Mouse (Mus musculus): ENCODE data around the gene Pgap3. TPM values are rescaled to one million over a fixed set of nuclear protein-coding genes. Genes with fewer than 3 reads are reported as not detected.
A peak's percentile ranks its signal among the peaks of the same experiment; 100 is the strongest.

Gene Pgap3
- 9.6 TPM in 2 replicates for polyA plus RNA-seq (2016; fragmentation: Nextera tagmentation; extraction: Ambion mirVana)

GRCm38 (mm10) chr11:98400161-98400726 is at the start of gene Pgap3:
Pgap3 (minus strand) TSS chr11:98400490.
- peak; percentile 93 for DNase-seq (ENCODE audit: low spot score)
- Histone ChIP-seq H3K27ac (replicated peaks) (peak within 1 kb of the TSS; percentile 98), H3K27me3 (replicated peaks; ENCODE audit: low read depth, poor library complexity, severe bottlenecking) (no peaks in the 10 kb centered on the region), H3K9me3 (no peaks in the 10 kb centered on the region), H3K36me3 (replicated peaks) (no peaks in the 10 kb centered on the region), H3K4me3 (peak within 1 kb of the TSS; percentile 88), H3K4me1 (peaks cover 16% of the 10 kb centered on the region)
- under 1% methylated on average over 40 of the region's 40 CpGs for WGBS

GRCm38 (mm10) chr11:98449419-98449818 is 49.1 kb upstream of the Pgap3 start:
- H3K4me1 ChIP-seq, result peaks cover 38% of the 10 kb centered on the region
- WGBS, result 79% methylated on average over 3 of the region's 3 CpGs

GRCm38 (mm10) chr11:98448191-98448790 is 48.0 kb upstream of the Pgap3 start:
- Histone ChIP-seq H3K4me1 (peaks cover 38% of the 10 kb centered on the region), H3K4me3 (peak overlapping the region; percentile 50), H3K9me3 (no peaks in the 10 kb centered on the region), H3K27ac (replicated peaks) (no peak overlapping the region; the same call in 1 of the 2 replicates), H3K27me3 (replicated peaks; ENCODE audit: low read depth, poor library complexity, severe bottlenecking) (peaks cover 84% of the 10 kb centered on the region), H3K36me3 (replicated peaks) (peaks cover 8% of the 10 kb centered on the region; the same call in 1 of the 2 replicates)
- no peak for DNase-seq (ENCODE audit: low spot score)
- WGBS, result 34% methylated on average over 13 of the region's 13 CpGs

More at GRCm38 (mm10) chr11:98449419-98449818, 49.1 kb upstream of the Pgap3 start:
- H3K27me3 ChIP-seq (replicated peaks; ENCODE audit: low read depth, poor library complexity, severe bottlenecking), result peaks cover 89% of the 10 kb centered on the region
- H3K27ac ChIP-seq (replicated peaks), result no peak overlapping the region
- peaks cover 19% of the 10 kb centered on the region for H3K36me3 ChIP-seq (replicated peaks)
- no peak overlapping the region for H3K4me3 ChIP-seq
- H3K9me3 ChIP-seq, result no peaks in the 10 kb centered on the region
- no peak for DNase-seq (ENCODE audit: low spot score)

- 10% methylated on average over 7 of the region's 7 CpGs for WGBS
- Histone ChIP-seq H3K9me3 (no peaks in the 10 kb centered on the region), H3K27me3 (replicated peaks; ENCODE audit: low read depth, poor library complexity, severe bottlenecking) (peaks cover 83% of the 10 kb centered on the region), H3K4me3 (peak overlapping the region; percentile 50), H3K27ac (replicated peaks) (peak overlapping the region; percentile 81), H3K4me1 (peaks cover 38% of the 10 kb centered on the region), H3K36me3 (replicated peaks) (0 out of 2 replicates have a peak, but pooled peaks cover 7% of the 10 kb centered on the region)
- no peak for DNase-seq (ENCODE audit: low spot score)
Observed at GRCm38 (mm10) chr11:98447475-98447834, 47.2 kb upstream of the Pgap3 start.

GRCm38 (mm10) chr11:98446562-98447474 is 46.5 kb upstream of the Pgap3 start:
- H3K36me3 ChIP-seq (replicated peaks), result 0 out of 2 replicates have a peak, but pooled peaks cover 4% of the 10 kb centered on the region
- DNase-seq (ENCODE audit: low spot score), result peak; percentile 48
- peaks cover 77% of the 10 kb centered on the region for H3K27me3 ChIP-seq (replicated peaks; ENCODE audit: low read depth, poor library complexity, severe bottlenecking)
- H3K9me3 ChIP-seq, result no peaks in the 10 kb centered on the region
- peak overlapping the region; percentile 81 for H3K27ac ChIP-seq (replicated peaks)
- peak overlapping the region; percentile 50 for H3K4me3 ChIP-seq
- peaks cover 38% of the 10 kb centered on the region for H3K4me1 ChIP-seq
- WGBS, result 1% methylated on average over 33 of the region's 33 CpGs

- Histone ChIP-seq H3K9me3 (no peaks in the 10 kb centered on the region), H3K36me3 (replicated peaks) (0 out of 2 replicates have a peak, but pooled peaks cover 4% of the 10 kb centered on the region), H3K27me3 (replicated peaks; ENCODE audit: low read depth, poor library complexity, severe bottlenecking) (peaks cover 71% of the 10 kb centered on the region), H3K27ac (replicated peaks) (peak within 1 kb of the TSS; percentile 81), H3K4me1 (peaks cover 38% of the 10 kb centered on the region), H3K4me3 (peak within 1 kb of the TSS; percentile 50)
- 3% methylated on average over 5 of the region's 5 CpGs for WGBS
- DNase-seq (ENCODE audit: low spot score), result peak; percentile 67
Observed at GRCm38 (mm10) chr11:98446213-98446561, 45.9 kb upstream of the Pgap3 start, which contains the start of gene Grb7. Grb7 (plus strand) TSS chr11:98446394.

- Histone ChIP-seq H3K4me3 (no peak overlapping the region), H3K4me1 (peaks cover 38% of the 10 kb centered on the region), H3K27me3 (replicated peaks; ENCODE audit: low read depth, poor library complexity, severe bottlenecking) (peaks cover 66% of the 10 kb centered on the region), H3K9me3 (no peaks in the 10 kb centered on the region), H3K36me3 (replicated peaks) (0 out of 2 replicates have a peak, but pooled peaks cover 3% of the 10 kb centered on the region), H3K27ac (replicated peaks) (no peak overlapping the region)
- WGBS, result 41% methylated on average over 4 of the region's 4 CpGs
- no peak for DNase-seq (ENCODE audit: low spot score)
Observed at GRCm38 (mm10) chr11:98445679-98446078, 45.4 kb upstream of the Pgap3 start.

GRCm38 (mm10) chr11:98445238-98445637 is 44.9 kb upstream of the Pgap3 start:
- Histone ChIP-seq H3K27ac (replicated peaks) (no peak overlapping the region), H3K27me3 (replicated peaks; ENCODE audit: low read depth, poor library complexity, severe bottlenecking) (peaks cover 61% of the 10 kb centered on the region), H3K4me1 (peaks cover 36% of the 10 kb centered on the region), H3K36me3 (replicated peaks) (no peaks in the 10 kb centered on the region), H3K9me3 (no peaks in the 10 kb centered on the region), H3K4me3 (no peak overlapping the region)
- WGBS, result 46% methylated on average over 1 of the region's 1 CpGs
- DNase-seq (ENCODE audit: low spot score), result peak; percentile 31

GRCm38 (mm10) chr11:98443688-98444087 is 43.4 kb upstream of the Pgap3 start:
- no peak for DNase-seq (ENCODE audit: low spot score)
- no peaks in the 10 kb centered on the region for H3K36me3 ChIP-seq (replicated peaks)

GRCm38 (mm10) chr11:98438331-98439158 is 38.3 kb upstream of the Pgap3 start, which contains the start of gene Mien1:
Mien1 (minus strand) TSS chr11:98438991.
- DNase-seq (ENCODE audit: low spot score), result peak; percentile 97
- H3K36me3 ChIP-seq (replicated peaks), result peaks cover 38% of the 10 kb centered on the region
- H3K4me3 ChIP-seq, result peak within 1 kb of the TSS; percentile 87
- whole genome bisulfite sequencing, result 3% methylated on average over 43 of the region's 43 CpGs
- H3K9me3 ChIP-seq, result no peaks in the 10 kb centered on the region
- H3K27ac ChIP-seq (replicated peaks), result peak within 1 kb of the TSS; percentile 79
- H3K27me3 ChIP-seq (replicated peaks; ENCODE audit: low read depth, poor library complexity, severe bottlenecking), result no peaks in the 10 kb centered on the region
- peaks cover 8% of the 10 kb centered on the region for H3K4me1 ChIP-seq

More at GRCm38 (mm10) chr11:98443688-98444087, 43.4 kb upstream of the Pgap3 start:
- peaks cover 35% of the 10 kb centered on the region for H3K4me1 ChIP-seq
- H3K27ac ChIP-seq (replicated peaks), result no peak overlapping the region
- 90% methylated on average over 1 of the region's 1 CpGs for WGBS
- no peaks in the 10 kb centered on the region for H3K9me3 ChIP-seq
- peaks cover 46% of the 10 kb centered on the region for H3K27me3 ChIP-seq (replicated peaks; ENCODE audit: low read depth, poor library complexity, severe bottlenecking)
- H3K4me3 ChIP-seq, result no peak overlapping the region

- WGBS, result 84% methylated on average over 6 of the region's 6 CpGs
- Histone ChIP-seq H3K9me3 (no peaks in the 10 kb centered on the region), H3K4me3 (peak overlapping the region; percentile 87; the same call in 1 of the 2 replicates), H3K27me3 (replicated peaks; ENCODE audit: low read depth, poor library complexity, severe bottlenecking) (no peaks in the 10 kb centered on the region), H3K27ac (replicated peaks) (no peak overlapping the region), H3K4me1 (peaks cover 8% of the 10 kb centered on the region), H3K36me3 (replicated peaks) (peaks cover 49% of the 10 kb centered on the region)
- no peak for DNase-seq (ENCODE audit: low spot score)
Observed at GRCm38 (mm10) chr11:98437441-98437840, 37.2 kb upstream of the Pgap3 start.
